Mouse (Mus musculus): ENCODE data around the gene Zfp687. TPM values are rescaled to one million over a fixed set of nuclear protein-coding genes. Genes with fewer than 3 reads are reported as not detected.
A peak's percentile ranks its signal among the peaks of the same experiment; 100 is the strongest.

Gene Zfp687
- total and polyA plus RNA-seq, 2 experiments, result 2.1 to 8.8 TPM

- Histone ChIP-seq H3K9ac (ENCODE audit: low read depth, low read length) (no peak overlapping the region), H3K4me3 (ENCODE audit: insufficient read depth, low read depth, low read length) (no peak overlapping the region), H3K27ac (replicated peaks; ENCODE audit: insufficient read depth, low read depth, low read length) (no peak overlapping the region), H3K79me2 (ENCODE audit: control insufficient read depth, insufficient read depth, low read length) (no peaks in the 10 kb centered on the region), H3K27me3 (ENCODE audit: control insufficient read depth, insufficient read depth, low read length) (no peaks in the 10 kb centered on the region), H3K36me3 (ENCODE audit: control insufficient read depth, insufficient read depth, low read length) (peaks cover 3% of the 10 kb centered on the region; the same call in 1 of the 2 replicates), H3K4me1 (ENCODE audit: control insufficient read depth, insufficient read depth, low read length) (no peaks in the 10 kb centered on the region; the same call in 1 of the 2 replicates)
- peak; percentile 33 for DNase-seq (ENCODE audit: extremely low read depth, low read depth, low spot score)
- peak; percentile 60 for TF ChIP-seq CTCF (IDR thresholded peaks at IDR 0.05; ENCODE audit: low read depth, low read length)
- TF ChIP-seq POLR2A (IDR thresholded peaks at IDR 0.05; ENCODE audit: extremely low read depth, insufficient read depth, low read length), result no peak
- 34% methylated on average over 3 of the region's 3 CpGs for WGBS
Measured at GRCm38 (mm10) chr3:95053701-95054100, 38.5 kb upstream of the Zfp687 start.

- Histone ChIP-seq H3K4me1 (ENCODE audit: control insufficient read depth, insufficient read depth, low read length) (no peaks in the 10 kb centered on the region; the same call in 1 of the 2 replicates), H3K27ac (replicated peaks; ENCODE audit: insufficient read depth, low read depth, low read length) (no peak overlapping the region), H3K27me3 (ENCODE audit: control insufficient read depth, insufficient read depth, low read length) (no peaks in the 10 kb centered on the region), H3K79me2 (ENCODE audit: control insufficient read depth, insufficient read depth, low read length) (no peaks in the 10 kb centered on the region), H3K4me3 (ENCODE audit: insufficient read depth, low read depth, low read length) (no peak overlapping the region), H3K9ac (ENCODE audit: low read depth, low read length) (no peak overlapping the region), H3K36me3 (ENCODE audit: control insufficient read depth, insufficient read depth, low read length) (no peaks in the 10 kb centered on the region; the same call in 1 of the 2 replicates)
- 49% methylated on average over 1 of the region's 1 CpGs for WGBS
- TF ChIP-seq POLR2A (IDR thresholded peaks at IDR 0.05; ENCODE audit: extremely low read depth, insufficient read depth, low read length) (no peak), CTCF (IDR thresholded peaks at IDR 0.05; ENCODE audit: low read depth, low read length) (peak; percentile 33; the same call in 1 of the 2 replicates)
- peak; percentile 56 for DNase-seq (ENCODE audit: extremely low read depth, low read depth, low spot score)
Measured at GRCm38 (mm10) chr3:95052959-95053358, 37.7 kb upstream of the Zfp687 start.

- H3K4me1 ChIP-seq (ENCODE audit: control insufficient read depth, insufficient read depth, low read length), result no peaks in the 10 kb centered on the region
- no peak overlapping the region for H3K9ac ChIP-seq (ENCODE audit: low read depth, low read length)
- no peaks in the 10 kb centered on the region for H3K79me2 ChIP-seq (ENCODE audit: control insufficient read depth, insufficient read depth, low read length)
- WGBS, result 68% methylated on average over 3 of the region's 3 CpGs
- TF ChIP-seq CTCF (IDR thresholded peaks at IDR 0.05; ENCODE audit: low read depth, low read length) (no peak), POLR2A (IDR thresholded peaks at IDR 0.05; ENCODE audit: extremely low read depth, insufficient read depth, low read length) (no peak)
- no peaks in the 10 kb centered on the region for H3K27me3 ChIP-seq (ENCODE audit: control insufficient read depth, insufficient read depth, low read length)
- DNase-seq (ENCODE audit: extremely low read depth, low read depth, low spot score), result no peak
- no peaks in the 10 kb centered on the region for H3K36me3 ChIP-seq (ENCODE audit: control insufficient read depth, insufficient read depth, low read length)
- no peak overlapping the region for H3K27ac ChIP-seq (replicated peaks; ENCODE audit: insufficient read depth, low read depth, low read length)
- no peak overlapping the region for H3K4me3 ChIP-seq (ENCODE audit: insufficient read depth, low read depth, low read length)
Measured at GRCm38 (mm10) chr3:95047914-95048313, 32.7 kb upstream of the Zfp687 start.

- H3K36me3 ChIP-seq (ENCODE audit: control insufficient read depth, insufficient read depth, low read length), result no peaks in the 10 kb centered on the region
- H3K9ac ChIP-seq (ENCODE audit: low read depth, low read length), result no peak overlapping the region
- H3K4me3 ChIP-seq (ENCODE audit: insufficient read depth, low read depth, low read length), result no peak overlapping the region
- WGBS, result 87% methylated on average over 11 of the region's 11 CpGs
- H3K27me3 ChIP-seq (ENCODE audit: control insufficient read depth, insufficient read depth, low read length), result no peaks in the 10 kb centered on the region
- H3K79me2 ChIP-seq (ENCODE audit: control insufficient read depth, insufficient read depth, low read length), result peaks cover 6% of the 10 kb centered on the region; the same call in 1 of the 2 replicates
- no peak overlapping the region for H3K27ac ChIP-seq (replicated peaks; ENCODE audit: insufficient read depth, low read depth, low read length)
- no peak for DNase-seq (ENCODE audit: extremely low read depth, low read depth, low spot score)
- TF ChIP-seq POLR2A (IDR thresholded peaks at IDR 0.05; ENCODE audit: extremely low read depth, insufficient read depth, low read length) (no peak), CTCF (IDR thresholded peaks at IDR 0.05; ENCODE audit: low read depth, low read length) (no peak)
- peaks cover 2% of the 10 kb centered on the region for H3K4me1 ChIP-seq (ENCODE audit: control insufficient read depth, insufficient read depth, low read length)
Measured at GRCm38 (mm10) chr3:95046462-95047057, 31.3 kb upstream of the Zfp687 start.

GRCm38 (mm10) chr3:95043251-95043650 is 28.0 kb upstream of the Zfp687 start:
- no peak overlapping the region for H3K27ac ChIP-seq (replicated peaks; ENCODE audit: insufficient read depth, low read depth, low read length)
- peaks cover 3% of the 10 kb centered on the region; the same call in 1 of the 2 replicates for H3K36me3 ChIP-seq (ENCODE audit: control insufficient read depth, insufficient read depth, low read length)
- no peak for DNase-seq (ENCODE audit: extremely low read depth, low read depth, low spot score)
- peaks cover 5% of the 10 kb centered on the region for H3K4me1 ChIP-seq (ENCODE audit: control insufficient read depth, insufficient read depth, low read length)
- peaks cover 19% of the 10 kb centered on the region; the same call in 1 of the 2 replicates for H3K79me2 ChIP-seq (ENCODE audit: control insufficient read depth, insufficient read depth, low read length)
- TF ChIP-seq CTCF (IDR thresholded peaks at IDR 0.05; ENCODE audit: low read depth, low read length), result no peak
- TF ChIP-seq POLR2A (IDR thresholded peaks at IDR 0.05; ENCODE audit: extremely low read depth, insufficient read depth, low read length), result no peak
- H3K9ac ChIP-seq (ENCODE audit: low read depth, low read length), result no peak overlapping the region
- no peak overlapping the region for H3K4me3 ChIP-seq (ENCODE audit: insufficient read depth, low read depth, low read length)
- WGBS, result 74% methylated on average over 6 of the region's 6 CpGs
- no peaks in the 10 kb centered on the region for H3K27me3 ChIP-seq (ENCODE audit: control insufficient read depth, insufficient read depth, low read length)

GRCm38 (mm10) chr3:95042838-95043229 is 27.6 kb upstream of the Zfp687 start:
- TF ChIP-seq CTCF (IDR thresholded peaks at IDR 0.05; ENCODE audit: low read depth, low read length), result no peak
- TF ChIP-seq POLR2A (IDR thresholded peaks at IDR 0.05; ENCODE audit: extremely low read depth, insufficient read depth, low read length), result no peak
- peaks cover 19% of the 10 kb centered on the region; the same call in 1 of the 2 replicates for H3K79me2 ChIP-seq (ENCODE audit: control insufficient read depth, insufficient read depth, low read length)
- WGBS, result 11% methylated on average over 7 of the region's 7 CpGs
- H3K27ac ChIP-seq (replicated peaks; ENCODE audit: insufficient read depth, low read depth, low read length), result peak overlapping the region; percentile 25
- peak overlapping the region; percentile 27 for H3K4me3 ChIP-seq (ENCODE audit: insufficient read depth, low read depth, low read length)
- H3K9ac ChIP-seq (ENCODE audit: low read depth, low read length), result peak overlapping the region; percentile 28; the same call in 1 of the 2 replicates
- peaks cover 5% of the 10 kb centered on the region; the same call in 1 of the 2 replicates for H3K36me3 ChIP-seq (ENCODE audit: control insufficient read depth, insufficient read depth, low read length)
- H3K4me1 ChIP-seq (ENCODE audit: control insufficient read depth, insufficient read depth, low read length), result peaks cover 5% of the 10 kb centered on the region
- DNase-seq (ENCODE audit: extremely low read depth, low read depth, low spot score), result no peak
- H3K27me3 ChIP-seq (ENCODE audit: control insufficient read depth, insufficient read depth, low read length), result no peaks in the 10 kb centered on the region
